Mouse (Mus musculus) embryonic facial prominence, embryonic 14.5 days (tissue): ENCODE data around the gene Naa60. TPM values are rescaled to one million over a fixed set of nuclear protein-coding genes. Genes with fewer than 3 reads are reported as not detected.

Experiments
- ATAC-seq: fragments of 200-750 bp; cut with Nextera tagmentation; 2 replicates; pipeline ENCODE4 v1.8.0; 2017; ENCODE audit warnings: low read depth, moderate number of reproducible peaks, moderate TSS enrichment
- DNase-seq: peaks from one replicate; pipeline ENCODE4 v3.0.0-alpha.2; 2015; ENCODE audit warnings: low spot score
- H3K27ac ChIP-seq: fragments of 300-500 bp; sonication (generic); replicated peaks from 2 replicates; pipeline ENCODE4 v1.5.1; 2014; ENCODE audit warnings: low read depth, mild to moderate bottlenecking, low read length, moderate library complexity
- H3K27me3 ChIP-seq: fragments of 300-500 bp; sonication (generic); replicated peaks from 2 replicates; pipeline ENCODE4 v1.6.1; 2014; ENCODE audit warnings: low read length; ENCODE audit not compliant: control insufficient read depth, insufficient read depth
- H3K36me3 ChIP-seq: fragments of 300-500 bp; sonication (generic); 2 replicates; pipeline ENCODE4 v1.6.1; 2014; ENCODE audit warnings: low read length, mixed read lengths; ENCODE audit not compliant: control insufficient read depth, insufficient read depth
- H3K4me1 ChIP-seq: fragments of 300-500 bp; sonication (generic); 2 replicates; pipeline ENCODE4 v1.6.1; 2014; ENCODE audit warnings: antibody characterized with exemption, low read length; ENCODE audit not compliant: control insufficient read depth, insufficient read depth
- H3K4me2 ChIP-seq: fragments of 300-500 bp; sonication (generic); 2 replicates; pipeline ENCODE4 v1.6.1; 2014; ENCODE audit warnings: low read depth, mild to moderate bottlenecking, low read length, moderate library complexity, mixed read lengths
- H3K4me3 ChIP-seq: fragments of 300-500 bp; sonication (generic); 2 replicates; pipeline ENCODE4 v1.5.1; 2014; ENCODE audit warnings: low read depth, mild to moderate bottlenecking, low read length
- H3K9ac ChIP-seq: fragments of 300-500 bp; sonication (generic); 2 replicates; pipeline ENCODE4 v1.6.1; 2014; ENCODE audit warnings: low read depth, mild to moderate bottlenecking, low read length, moderate library complexity, mixed read lengths
- H3K9me3 ChIP-seq: fragments of 300-500 bp; sonication (generic); 2 replicates; pipeline ENCODE4 v1.6.1; 2016; ENCODE audit warnings: low read length; ENCODE audit not compliant: control insufficient read depth
- WGBS: fragments of 180-500 bp; shearing (Covaris S2); extraction: QIAGEN DNeasy Blood & Tissue Kit; methylation state at CpG from one replicate; pipeline ENCODE4 v1.1.7; 2014; 5-methylcytosine and 5-hydroxymethylcytosine counted together
- microRNA-seq: library from miRNA; unstranded; fragments of <30 nt; microRNA quantifications from one replicate; pipeline ENCODE4, GENCODE M21; 2016; ENCODE audit warnings: borderline number of aligned reads
- polyA plus RNA-seq: library from polyadenylated mRNA; unstranded; fragments of >200 nt; fragmentation: Nextera tagmentation; extraction: Ambion mirVana; gene quantifications from 2 replicates; pipeline ENCODE4 v1.2.1, GENCODE M21; 2014

Naa60 gene
- polyA plus RNA-seq, 1 experiment from 2014 or later, result 55.4 TPM

- WGBS, result 98% methylated on average over 6 of the region's 6 CpGs
- H3K27me3 ChIP-seq, result no peaks in the 10 kb centered on the region
- no peak overlapping the region for H3K9ac ChIP-seq
- DNase-seq, result no peak
- no peak overlapping the region for H3K4me3 ChIP-seq
- H3K4me1 ChIP-seq, result no peaks in the 10 kb centered on the region
- H3K9me3 ChIP-seq, result no peaks in the 10 kb centered on the region
- no peak for ATAC-seq
- H3K4me2 ChIP-seq, result no peak overlapping the region
- peaks cover 69% of the 10 kb centered on the region for H3K36me3 ChIP-seq
- H3K27ac ChIP-seq, result no peak overlapping the region
Observed at GRCm38 (mm10) chr16:3933536-3933935, 61.4 kb downstream of the Naa60 start.

- Histone ChIP-seq H3K36me3 (peaks cover 70% of the 10 kb centered on the region), H3K4me1 (no peaks in the 10 kb centered on the region), H3K4me2 (no peak overlapping the region), H3K4me3 (no peak overlapping the region), H3K9ac (no peak overlapping the region), H3K9me3 (no peaks in the 10 kb centered on the region), H3K27ac (no peak overlapping the region), H3K27me3 (no peaks in the 10 kb centered on the region)
- DNase-seq, result no peak
- WGBS, result 94% methylated on average over 1 of the region's 1 CpGs
- ATAC-seq, result no peak
Observed at GRCm38 (mm10) chr16:3934091-3934490, 61.9 kb downstream of the Naa60 start.

GRCm38 (mm10) chr16:3934701-3935100 is 62.5 kb downstream of the Naa60 start:
- Histone ChIP-seq H3K27ac (no peak overlapping the region), H3K4me2 (no peak overlapping the region), H3K9me3 (no peaks in the 10 kb centered on the region), H3K27me3 (no peaks in the 10 kb centered on the region), H3K36me3 (peaks cover 67% of the 10 kb centered on the region), H3K4me1 (no peaks in the 10 kb centered on the region), H3K9ac (no peak overlapping the region), H3K4me3 (no peak overlapping the region)
- no peak for ATAC-seq
- WGBS, result 93% methylated on average over 4 of the region's 4 CpGs
- DNase-seq, result no peak

- Histone ChIP-seq H3K4me1 (no peaks in the 10 kb centered on the region), H3K36me3 (no peaks in the 10 kb centered on the region), H3K9ac (no peak overlapping the region), H3K27ac (no peak overlapping the region), H3K4me2 (no peak overlapping the region), H3K27me3 (no peaks in the 10 kb centered on the region), H3K9me3 (no peaks in the 10 kb centered on the region), H3K4me3 (no peak overlapping the region)
- WGBS, result 93% methylated on average over 1 of the region's 1 CpGs
- ATAC-seq, result no peak
- no peak for DNase-seq
Observed at GRCm38 (mm10) chr16:3951141-3951540, 79.0 kb downstream of the Naa60 start.

Small RNA genes within 50 kb of the gene (microRNA-seq; reads per million reads assigned to microRNA genes)
- not detected for gene Gm23493

Other genes with a start within 250 kb of the Naa60 start
- gene Mefv, start 154.3 kb upstream of the Naa60 start, polyA plus RNA-seq, result not detected in 2 replicates
- gene Zfp263, start 128.3 kb upstream of the Naa60 start, polyA plus RNA-seq, result 20.5 and 24.2 TPM in 2 replicates
- 0.60 and 0.93 TPM in 2 replicates for gene Olfr15, start 41.5 kb upstream of the Naa60 start, polyA plus RNA-seq
- 0.83 and 1.2 TPM in 2 replicates for gene Zfp174, start 25.1 kb upstream of the Naa60 start, polyA plus RNA-seq
- 7.2 and 8.1 TPM in 2 replicates for gene Zfp597, start 12.2 kb downstream of the Naa60 start, polyA plus RNA-seq
- 3.0 and 3.7 TPM in 2 replicates for gene Gm20695, start 12.3 kb downstream of the Naa60 start, polyA plus RNA-seq
- 7.9 and 8.1 TPM in 2 replicates for gene 1700037C18Rik, start 36.3 kb downstream of the Naa60 start, polyA plus RNA-seq
- gene Cluap1, start 36.4 kb downstream of the Naa60 start, polyA plus RNA-seq, result 32.0 and 32.2 TPM in 2 replicates
- gene Nlrc3, start 104.3 kb downstream of the Naa60 start, polyA plus RNA-seq, result 0.67 and 1.1 TPM in 2 replicates
- 23.0 and 23.1 TPM in 2 replicates for gene Slx4, start 131.4 kb downstream of the Naa60 start, polyA plus RNA-seq
- 4.2 and 5.1 TPM in 2 replicates for gene Dnase1, start 164.6 kb downstream of the Naa60 start, polyA plus RNA-seq
- gene Trap1, start 205.5 kb downstream of the Naa60 start, polyA plus RNA-seq, result 86.0 and 91.1 TPM in 2 replicates